Mouse (Mus musculus) right cerebral cortex, postnatal 4 days (tissue): ENCODE results near the gene Sema7a.

Experiments
- DNase-seq: peaks from one replicate; pipeline ENCODE4 v3.0.0-alpha.2; 2022

Sema7a gene

DNA sequence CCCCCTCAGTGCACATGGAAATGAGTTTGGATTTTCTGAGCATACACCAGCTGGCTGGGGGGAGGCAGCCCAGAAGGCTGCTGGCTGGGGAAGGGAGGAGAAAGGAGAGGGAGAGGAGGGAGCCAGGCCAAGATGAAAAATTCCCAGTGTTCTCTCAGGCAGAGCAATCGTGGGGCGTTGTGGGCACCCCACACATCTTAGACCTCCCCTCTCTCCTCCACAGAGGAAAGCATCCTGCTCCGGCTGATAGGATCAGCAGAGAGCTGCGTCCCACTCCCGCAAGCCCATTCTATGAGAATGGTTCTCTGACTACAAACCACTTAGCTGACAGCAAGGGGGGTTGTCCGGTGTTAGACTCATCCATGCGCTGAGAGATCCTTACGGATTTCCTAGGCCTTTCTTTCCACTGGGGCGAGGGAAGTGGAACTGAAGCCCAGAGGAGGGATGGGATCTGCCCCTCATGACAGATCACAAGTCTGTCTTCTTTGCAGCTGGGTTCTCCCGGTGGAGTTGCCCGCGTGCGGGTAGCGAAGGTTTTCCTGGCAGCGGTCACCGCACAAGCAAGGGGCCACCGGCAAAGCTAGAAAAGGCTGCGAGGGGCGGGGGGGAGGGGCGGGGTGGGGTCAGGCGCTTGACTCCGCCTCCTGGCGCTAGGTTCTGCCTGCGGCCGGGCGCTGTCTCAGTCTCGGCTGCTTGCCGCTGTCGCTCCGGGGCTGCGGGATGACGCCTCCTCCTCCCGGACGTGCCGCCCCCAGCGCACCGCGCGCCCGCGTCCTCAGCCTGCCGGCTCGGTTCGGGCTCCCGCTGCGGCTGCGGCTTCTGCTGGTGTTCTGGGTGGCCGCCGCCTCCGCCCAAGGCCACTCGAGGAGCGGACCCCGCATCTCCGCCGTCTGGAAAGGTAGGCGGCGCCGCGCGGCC lies at the start of gene Sema7a:
Gene Sema7a, plus strand, starts transcription at position 682 of the 918 bp plus-strand sequence.
- peak; percentile 77 for DNase-seq

DNA sequence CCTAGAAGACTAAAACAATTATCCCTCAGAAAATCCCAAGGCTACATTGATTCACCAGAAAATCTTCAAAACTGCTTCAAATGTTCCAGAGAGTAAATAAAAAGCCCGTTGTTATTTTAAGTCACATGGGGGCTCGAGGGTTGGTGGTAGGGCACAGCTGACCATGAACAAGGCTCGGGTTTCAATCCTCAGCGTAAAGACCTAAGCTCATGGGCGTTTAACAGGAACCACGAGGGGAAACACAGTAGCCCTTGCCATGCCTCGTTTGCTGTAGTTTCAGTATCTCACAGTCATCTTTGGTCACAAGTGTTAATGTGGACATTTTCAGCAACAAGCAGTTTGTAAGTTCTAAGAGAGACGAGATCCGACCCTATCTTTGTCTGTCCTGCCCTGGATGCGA lies 39.4 kb upstream of the Sema7a start:
- no peak for DNase-seq

DNA sequence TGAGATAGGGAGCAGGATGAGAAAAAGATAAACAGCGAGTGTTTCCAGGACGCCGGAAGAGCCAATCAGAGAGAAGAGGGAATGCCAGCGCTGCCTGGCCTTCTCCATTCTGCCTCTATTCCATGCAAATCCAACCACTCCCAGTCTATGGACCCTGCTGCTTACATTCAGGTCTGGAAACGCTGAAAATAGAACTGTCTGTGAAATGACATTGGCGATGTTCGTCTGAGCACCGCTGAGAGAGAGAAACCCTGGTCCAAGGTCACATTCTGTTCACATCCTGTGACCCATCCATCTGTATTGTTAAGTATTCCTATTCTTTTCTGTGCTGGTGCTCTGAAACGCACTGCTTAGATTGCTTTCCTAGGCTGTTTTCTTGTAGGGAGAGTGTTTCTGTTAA lies 38.7 kb upstream of the Sema7a start:
- DNase-seq: peak; percentile 42

GRCm38 (mm10) chr9:57901601-57902000 lies 38.3 kb upstream of the Sema7a start:
- DNase-seq: no peak

DNA sequence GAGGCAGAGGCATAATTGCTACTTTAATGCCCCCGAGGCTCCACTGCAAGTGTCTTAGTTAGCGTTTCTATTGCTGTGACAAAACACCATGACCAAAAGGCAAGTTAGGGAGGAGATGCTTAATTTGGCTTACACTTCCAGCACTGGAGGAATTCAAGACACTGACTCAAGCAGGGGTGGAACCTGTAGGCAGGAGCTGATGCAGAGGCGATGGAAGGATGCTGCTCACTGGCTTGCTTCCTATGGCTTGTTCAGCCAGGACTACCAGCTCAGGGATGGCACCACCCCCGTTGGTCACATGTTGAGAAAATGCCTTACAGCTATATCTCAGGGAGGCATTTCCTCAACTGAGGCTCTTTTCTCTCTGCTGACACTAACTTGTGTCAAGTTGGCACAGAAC lies 37.8 kb upstream of the Sema7a start:
- no peak for DNase-seq

DNA sequence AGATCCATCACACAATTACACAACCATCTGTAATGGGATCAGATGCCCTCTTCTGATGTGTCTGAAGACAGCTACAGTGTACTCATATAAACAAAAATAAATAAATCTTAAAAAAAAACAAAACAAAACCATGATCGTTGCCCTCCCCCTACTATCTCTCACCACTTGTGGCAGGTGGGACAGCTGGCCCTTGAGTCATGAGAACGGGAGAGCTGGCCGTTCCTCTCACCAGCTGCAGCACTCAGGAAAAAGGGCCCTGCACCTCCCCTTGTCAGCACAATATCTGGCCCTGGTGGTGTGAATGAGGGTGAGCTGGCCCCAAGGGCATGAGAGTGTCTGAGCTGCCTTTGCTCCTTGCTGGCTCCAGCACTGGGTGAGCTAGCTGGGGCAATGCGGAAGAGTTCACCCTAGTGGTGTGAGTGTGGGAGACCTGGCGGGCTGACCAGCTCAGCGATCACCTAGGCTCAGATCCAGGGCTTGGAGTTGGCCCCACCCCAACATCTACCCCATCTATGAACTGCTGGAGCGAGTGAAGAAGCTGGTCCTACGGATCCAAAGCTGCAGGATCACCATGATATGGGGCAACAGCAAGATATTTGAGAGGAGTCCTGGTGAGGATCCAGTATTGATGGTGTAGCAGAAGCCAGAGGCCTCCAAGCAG lies 36.2 kb upstream of the Sema7a start:
- DNase-seq: no peak

DNA sequence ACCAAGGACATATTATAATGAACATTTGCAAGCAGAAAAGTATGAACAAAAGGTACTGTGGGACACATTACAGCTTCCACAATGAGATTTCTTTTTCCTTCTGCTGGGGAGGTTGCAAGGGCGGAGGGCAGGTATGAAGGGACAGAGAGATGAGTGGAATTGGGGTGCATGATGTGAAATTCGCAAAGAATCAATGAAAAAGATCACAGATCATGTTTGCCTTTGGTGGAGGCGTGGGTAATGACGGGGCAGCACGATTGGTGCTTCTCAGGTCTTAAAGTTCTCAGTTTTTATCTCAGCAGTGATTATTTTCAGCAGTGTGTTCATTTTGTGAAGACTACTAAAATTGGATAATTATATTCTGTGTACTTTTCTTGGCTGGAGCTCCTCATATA lies 35.7 kb upstream of the Sema7a start:
- DNase-seq: no peak

- no peak for DNase-seq
Observed at GRCm38 (mm10) chr9:57907206-57907605, 32.7 kb upstream of the Sema7a start.

GRCm38 (mm10) chr9:57910254-57911160 lies 29.4 kb upstream of the Sema7a start, which contains the start of gene Ubl7:
TSS of gene Ubl7 (plus strand) at chr9:57910979.
- peak; percentile 80 for DNase-seq

DNA sequence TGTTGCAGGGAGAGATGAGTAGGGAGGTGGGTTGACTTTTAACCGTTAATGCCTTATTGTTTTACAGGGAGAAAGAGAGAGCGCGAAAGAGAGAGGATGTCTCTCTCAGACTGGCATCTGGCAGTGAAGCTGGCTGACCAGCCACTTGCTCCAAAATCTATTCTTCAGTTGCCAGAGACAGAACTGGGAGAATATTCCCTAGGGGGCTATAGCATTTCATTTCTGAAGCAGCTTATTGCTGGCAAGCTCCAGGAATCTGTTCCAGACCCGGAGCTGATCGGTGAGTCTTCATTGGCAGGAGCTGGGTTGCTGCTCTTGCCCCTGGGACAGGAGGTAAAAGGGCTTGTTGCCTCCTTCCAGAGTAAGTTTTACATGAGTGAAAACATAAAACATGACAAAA lies 27.3 kb upstream of the Sema7a start:
- no peak for DNase-seq

DNA sequence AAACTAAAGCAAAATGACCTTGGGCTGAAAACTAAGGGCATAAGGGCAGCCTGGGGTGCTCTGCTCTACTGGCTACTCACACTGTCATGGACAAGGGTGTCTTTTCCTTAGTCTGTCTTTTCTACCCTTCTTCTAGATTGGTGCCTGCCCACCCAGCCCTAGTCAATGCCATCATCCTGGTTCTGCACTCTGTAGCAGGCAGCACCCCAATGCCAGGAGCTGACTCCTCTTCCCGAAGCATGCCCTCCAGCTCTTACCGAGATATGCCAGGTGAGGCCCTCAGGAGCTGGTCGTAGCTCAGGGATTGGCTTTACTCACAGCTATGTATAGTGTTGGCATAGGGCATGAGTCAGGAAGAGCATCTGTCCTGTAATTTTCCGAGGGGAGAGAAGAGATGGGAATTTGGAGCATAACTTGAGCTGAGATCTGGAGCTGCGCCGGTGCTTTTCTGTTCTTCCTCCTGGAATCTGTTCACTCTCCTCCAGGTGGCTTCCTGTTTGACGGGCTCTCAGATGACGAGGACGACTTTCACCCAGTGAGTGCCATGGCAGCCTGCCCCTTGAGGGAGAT lies 18.3 kb upstream of the Sema7a start:
- DNase-seq: no peak

GRCm38 (mm10) chr9:57922381-57922780 lies 17.5 kb upstream of the Sema7a start:
- DNase-seq: no peak

- no peak for DNase-seq
Observed at GRCm38 (mm10) chr9:57923046-57923445, 16.9 kb upstream of the Sema7a start.

DNA sequence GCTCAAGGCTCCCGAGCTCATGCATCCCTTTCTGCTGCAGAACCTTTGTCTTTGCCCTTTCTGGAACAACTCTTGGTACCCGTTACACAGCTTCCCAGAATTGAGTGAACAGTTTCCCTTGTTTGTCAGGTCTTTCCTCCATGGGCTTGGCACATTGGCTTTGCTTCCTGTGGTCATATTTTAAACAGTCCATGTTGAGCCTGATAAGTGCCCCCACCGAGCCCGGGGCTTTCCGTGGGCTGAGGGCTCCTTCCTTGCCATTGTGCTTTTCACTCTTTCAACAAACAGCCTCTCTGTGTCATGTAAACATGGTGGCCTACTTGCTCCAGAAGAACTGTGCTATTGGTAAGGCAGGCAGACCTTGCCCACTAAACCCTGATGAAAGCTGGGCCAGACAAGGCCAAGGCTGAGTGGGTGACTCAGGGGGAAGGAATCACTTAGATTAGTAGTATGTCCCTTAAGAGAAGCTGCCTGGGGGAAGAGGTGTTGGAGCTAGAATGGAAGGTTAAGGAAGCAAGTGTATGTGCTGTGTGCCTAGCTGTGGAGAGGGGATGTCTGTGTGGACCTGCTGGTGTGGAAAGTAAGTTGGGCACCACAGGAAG lies 8.6 kb upstream of the Sema7a start:
- DNase-seq: no peak

- no peak for DNase-seq
Observed at GRCm38 (mm10) chr9:57932253-57932652, 7.7 kb upstream of the Sema7a start.

DNA sequence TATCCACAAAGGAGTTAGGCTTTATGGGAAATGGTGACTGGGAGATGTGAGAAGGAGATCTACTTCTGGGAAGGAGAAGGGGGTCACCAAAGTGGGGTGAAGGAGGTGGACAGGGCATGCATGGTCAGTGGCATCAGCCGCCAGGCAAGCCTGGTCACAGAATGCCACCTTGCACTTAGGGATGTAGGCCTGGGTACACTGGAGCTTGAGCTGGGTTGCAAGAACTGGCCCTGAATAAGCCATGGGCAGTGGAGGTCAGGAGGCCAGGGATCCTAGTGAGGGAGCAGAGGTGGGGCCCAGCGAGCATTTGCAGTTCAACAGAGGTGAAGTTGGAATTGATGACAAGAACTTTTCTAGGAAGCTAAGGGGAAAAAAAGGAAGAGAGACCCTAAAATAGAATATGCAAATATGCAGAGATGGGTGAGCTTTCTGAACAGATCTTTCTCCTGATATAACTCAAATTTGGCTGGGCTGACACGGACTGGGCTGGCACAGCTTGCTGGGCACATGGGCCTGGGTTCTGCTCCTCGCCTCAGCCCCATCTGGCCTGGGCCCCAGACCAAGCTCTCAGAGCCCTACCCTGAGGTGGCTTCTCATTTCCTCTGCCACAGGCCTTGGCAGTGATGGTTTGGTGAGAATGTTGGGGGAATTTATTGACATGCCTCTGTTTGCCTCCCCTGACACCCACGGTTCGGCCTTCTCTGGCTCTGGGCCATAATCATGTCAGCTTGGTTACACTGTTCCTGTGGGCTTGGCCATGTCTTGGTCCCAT lies 6.9 kb upstream of the Sema7a start:
- peak; percentile 67 for DNase-seq

GRCm38 (mm10) chr9:57935683-57936437 lies 4.1 kb upstream of the Sema7a start:
- peak; percentile 95 for DNase-seq

GRCm38 (mm10) chr9:57937171-57937570 lies 2.7 kb upstream of the Sema7a start:
- no peak for DNase-seq

DNA sequence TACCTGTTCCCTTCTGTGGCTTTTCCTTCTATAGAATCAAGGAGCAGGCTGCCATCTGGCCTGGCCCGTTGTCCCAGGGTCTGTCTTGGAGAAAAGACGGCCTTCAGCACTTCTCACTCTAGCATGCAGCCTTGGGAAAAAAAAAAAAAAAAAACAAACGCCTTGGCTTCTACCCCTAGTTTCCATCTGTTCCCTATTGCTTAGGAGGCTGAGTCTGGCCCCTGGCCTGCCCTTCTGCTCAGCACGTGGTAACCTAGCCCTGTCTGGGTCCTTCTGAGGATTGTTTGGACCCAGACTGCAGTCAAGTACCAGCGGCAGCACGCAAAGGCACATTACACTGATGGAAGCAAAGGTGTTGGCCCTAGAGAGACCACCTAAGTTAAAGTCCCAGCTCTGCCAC lies 2.3 kb upstream of the Sema7a start:
- no peak for DNase-seq

- no peak for DNase-seq
Observed at GRCm38 (mm10) chr9:57938225-57939055, 1.5 kb upstream of the Sema7a start.
